Mouse (Mus musculus) embryonic stem cell, embryonic (primary cell): ENCODE data around the gene Btbd35f17.
"Not testable (repeated sequence)": the region's sequence is repeated elsewhere in the genome, so short reads cannot be mapped to it uniquely, and the experiment has no call there.

Experiments
- CTCF ChIA-PET, 4 experiments: fragments of 300-600 bp in 2 of 4; fragments of 350-600 bp in 2 of 4; sonication (Branson Sonifier 250); formaldehyde crosslinking; loops; one replicate each; lab custom pipeline; 2022; ENCODE audit warnings: inconsistent platforms in 2 of 4; lab: Charles Lee
- POLR2A ChIA-PET, 4 experiments: fragments of 300-600 bp in 2 of 4; fragments of 350-600 bp in 2 of 4; sonication (Branson Sonifier 250); formaldehyde crosslinking; loops; one replicate each; lab custom pipeline; 2022; ENCODE audit warnings: antibody characterized with exemption in 4 of 4, inconsistent platforms in 1 of 4; lab: Charles Lee

The Btbd35f17 gene

GRCm38 (mm10) chrX:4370336-4370735 is at the start of gene Btbd35f17:
Gene Btbd35f17 (plus strand): TSS chrX:4370636.
- CTCF ChIA-PET: not testable (repeated sequence)

More at GRCm38 (mm10) chrX:4370336-4370735, at the start of gene Btbd35f17:
- POLR2A ChIA-PET: not testable (repeated sequence)
